Mouse (Mus musculus) heart, postnatal 0 days (tissue): ENCODE measurements around the gene Pts. TPM values are rescaled to one million over a fixed set of nuclear protein-coding genes. Genes with fewer than 3 reads are reported as not detected.

Experiments
- ATAC-seq: fragments of 200-750 bp; cut with Nextera tagmentation; 2 replicates; pipeline ENCODE4 v1.8.0; 2017; ENCODE audit warnings: low read depth, moderate number of reproducible peaks, moderate library complexity; ENCODE audit not compliant: insufficient read depth
- DNase-seq: peaks from one replicate; pipeline ENCODE4 v3.0.0-alpha.2; 2016; ENCODE audit warnings: low spot score
- H3K27ac ChIP-seq: fragments of 300-500 bp; sonication (generic); 2 replicates; pipeline ENCODE4 v1.5.1; 2014; ENCODE audit warnings: low read depth, mild to moderate bottlenecking
- H3K27me3 ChIP-seq: fragments of 300-500 bp; sonication (generic); 2 replicates; pipeline ENCODE4 v1.6.1; 2014; ENCODE audit warnings: low read length, mixed read lengths; ENCODE audit not compliant: control insufficient read depth, insufficient read depth
- H3K36me3 ChIP-seq: fragments of 300-500 bp; sonication (generic); replicated peaks from 2 replicates; pipeline ENCODE4 v1.6.1; 2014; ENCODE audit warnings: low read length, mixed read lengths; ENCODE audit not compliant: control insufficient read depth, insufficient read depth
- H3K4me1 ChIP-seq: fragments of 300-500 bp; sonication (generic); 2 replicates; pipeline ENCODE4 v1.6.1; 2014; ENCODE audit warnings: antibody characterized with exemption; ENCODE audit not compliant: control insufficient read depth, insufficient read depth
- H3K4me2 ChIP-seq: fragments of 300-500 bp; sonication (generic); 2 replicates; pipeline ENCODE4 v1.6.1; 2014; ENCODE audit warnings: low read depth, mild to moderate bottlenecking, low read length, moderate library complexity
- H3K4me3 ChIP-seq: fragments of 300-500 bp; sonication (generic); 2 replicates; pipeline ENCODE4 v1.5.1; 2014; ENCODE audit warnings: low read depth, low read length
- H3K9ac ChIP-seq: fragments of 300-500 bp; sonication (generic); replicated peaks from 2 replicates; pipeline ENCODE4 v1.6.1; 2014; ENCODE audit warnings: low read depth, low read length, mixed read lengths
- H3K9me3 ChIP-seq: fragments of 300-500 bp; sonication (generic); replicated peaks from 2 replicates; pipeline ENCODE4 v1.6.1; 2016; ENCODE audit warnings: low read length; ENCODE audit not compliant: control insufficient read depth
- CTCF ChIP-seq: IDR thresholded peaks from 2 replicates; pipeline ENCODE4 v1.5.1; 2016; ENCODE audit warnings: antibody characterized with exemption, control low read depth, low read depth
- EP300 ChIP-seq: IDR thresholded peaks from 2 replicates; pipeline ENCODE4 v1.6.1; 2016; ENCODE audit warnings: antibody characterized with exemption, low read depth
- WGBS: fragments of 180-500 bp; shearing (Covaris S2); extraction: QIAGEN DNeasy Blood & Tissue Kit; methylation state at CpG from one replicate; pipeline ENCODE4 v1.1.7; 2014; 5-methylcytosine and 5-hydroxymethylcytosine counted together
- polyA plus RNA-seq: library from polyadenylated mRNA; unstranded; fragments of >200 nt; fragmentation: Nextera tagmentation; extraction: Ambion mirVana; gene quantifications from 2 replicates; pipeline ENCODE4 v1.2.1, GENCODE M21; 2015
- total RNA-seq: library from RNA; depleted of rRNA; stranded (reverse); fragments of >200 nt; gene quantifications from 2 replicates; pipeline ENCODE4 v1.2.3, GENCODE M21; 2014; ENCODE audit warnings: low replicate concordance

The Pts gene
- total and polyA plus RNA-seq, 2 experiments from 2014 or later, result 29.7 to 93.1 TPM

- H3K9ac ChIP-seq, result no peak overlapping the region
- H3K27me3 ChIP-seq, result no peaks in the 10 kb centered on the region
- DNase-seq, result no peak
- no peak for TF ChIP-seq CTCF
- TF ChIP-seq EP300, result no peak
- no peak overlapping the region for H3K4me3 ChIP-seq
- ATAC-seq, result no peak
- 0 out of 2 replicates have a peak, but pooled peaks cover 4% of the 10 kb centered on the region for H3K4me1 ChIP-seq
- no peak overlapping the region for H3K4me2 ChIP-seq
- H3K36me3 ChIP-seq, result no peaks in the 10 kb centered on the region
- H3K27ac ChIP-seq, result no peak overlapping the region
- H3K9me3 ChIP-seq, result no peaks in the 10 kb centered on the region
These were observed 37.7 kb downstream of the Pts start for GRCm38 (mm10) chr9:50490836-50491235.

GRCm38 (mm10) chr9:50485521-50485920, 43.0 kb downstream of the Pts start:
- H3K4me1 ChIP-seq, result no peaks in the 10 kb centered on the region
- DNase-seq (no peak), ATAC-seq (no peak)
- H3K9ac ChIP-seq, result no peak overlapping the region
- H3K36me3 ChIP-seq, result no peaks in the 10 kb centered on the region
- 16% methylated on average over 10 of the region's 10 CpGs for WGBS
- TF ChIP-seq CTCF (no peak), EP300 (no peak)
- H3K27ac ChIP-seq, result no peak overlapping the region
- H3K27me3 ChIP-seq, result no peaks in the 10 kb centered on the region
- no peaks in the 10 kb centered on the region for H3K9me3 ChIP-seq
- H3K4me2 ChIP-seq, result peak overlapping the region; percentile 48
- H3K4me3 ChIP-seq, result no peak overlapping the region

GRCm38 (mm10) chr9:50482743-50483142, 45.8 kb downstream of the Pts start:
- Histone ChIP-seq H3K4me2 (no peak overlapping the region), H3K27me3 (no peaks in the 10 kb centered on the region), H3K36me3 (no peaks in the 10 kb centered on the region), H3K9me3 (no peaks in the 10 kb centered on the region), H3K9ac (no peak overlapping the region), H3K27ac (no peak overlapping the region), H3K4me1 (no peaks in the 10 kb centered on the region; the same call in 1 of the 2 replicates), H3K4me3 (no peak overlapping the region)
- 76% methylated on average over 8 of the region's 8 CpGs for WGBS
- DNase-seq (no peak), ATAC-seq (no peak)
- no peak for TF ChIP-seq EP300
- no peak for TF ChIP-seq CTCF

- no peaks in the 10 kb centered on the region; the same call in 1 of the 2 replicates for H3K4me1 ChIP-seq
- ATAC-seq (no peak), DNase-seq (no peak)
- no peak overlapping the region for H3K4me2 ChIP-seq
- no peak overlapping the region for H3K4me3 ChIP-seq
- H3K9ac ChIP-seq, result no peak overlapping the region
- TF ChIP-seq EP300 (no peak), CTCF (no peak)
- H3K36me3 ChIP-seq, result no peaks in the 10 kb centered on the region
- no peaks in the 10 kb centered on the region for H3K27me3 ChIP-seq
- no peak overlapping the region for H3K27ac ChIP-seq
- 26% methylated on average over 8 of the region's 8 CpGs for WGBS
- no peaks in the 10 kb centered on the region for H3K9me3 ChIP-seq
These were observed 49.0 kb downstream of the Pts start for GRCm38 (mm10) chr9:50479476-50479875.

GRCm38 (mm10) chr9:50478826-50479225, 49.7 kb downstream of the Pts start:
- no peak for ATAC-seq
- H3K9ac ChIP-seq, result no peak overlapping the region
- H3K9me3 ChIP-seq, result no peaks in the 10 kb centered on the region
- no peaks in the 10 kb centered on the region for H3K36me3 ChIP-seq
- H3K27me3 ChIP-seq, result no peaks in the 10 kb centered on the region
- H3K4me3 ChIP-seq, result no peak overlapping the region
- 14% methylated on average over 5 of the region's 5 CpGs for WGBS
- H3K27ac ChIP-seq, result 0 out of 2 replicates have a peak overlapping the region, but pooled peaks have one; percentile 6
- no peak overlapping the region for H3K4me2 ChIP-seq
- no peak for TF ChIP-seq CTCF
- TF ChIP-seq EP300, result no peak
- DNase-seq, result no peak
- no peaks in the 10 kb centered on the region; the same call in 1 of the 2 replicates for H3K4me1 ChIP-seq

GRCm38 (mm10) chr9:50477270-50477669, 51.3 kb downstream of the Pts start:
- 69% methylated on average over 9 of the region's 9 CpGs for WGBS
- H3K4me2 ChIP-seq, result no peak overlapping the region
- no peak overlapping the region for H3K27ac ChIP-seq
- no peak overlapping the region for H3K9ac ChIP-seq
- no peaks in the 10 kb centered on the region for H3K36me3 ChIP-seq
- TF ChIP-seq EP300 (no peak), CTCF (no peak)
- no peak overlapping the region for H3K4me3 ChIP-seq
- no peak for ATAC-seq
- H3K9me3 ChIP-seq, result no peaks in the 10 kb centered on the region
- no peaks in the 10 kb centered on the region; the same call in 1 of the 2 replicates for H3K4me1 ChIP-seq
- no peaks in the 10 kb centered on the region for H3K27me3 ChIP-seq
- no peak for DNase-seq
